Mouse (Mus musculus): ENCODE data around the gene Tgfbr3. TPM values are rescaled to one million over a fixed set of nuclear protein-coding genes. Genes with fewer than 3 reads are reported as not detected.

Gene Tgfbr3
- polyA plus RNA-seq, 1 experiment from 2014 or later = 10.5 TPM

DNA sequence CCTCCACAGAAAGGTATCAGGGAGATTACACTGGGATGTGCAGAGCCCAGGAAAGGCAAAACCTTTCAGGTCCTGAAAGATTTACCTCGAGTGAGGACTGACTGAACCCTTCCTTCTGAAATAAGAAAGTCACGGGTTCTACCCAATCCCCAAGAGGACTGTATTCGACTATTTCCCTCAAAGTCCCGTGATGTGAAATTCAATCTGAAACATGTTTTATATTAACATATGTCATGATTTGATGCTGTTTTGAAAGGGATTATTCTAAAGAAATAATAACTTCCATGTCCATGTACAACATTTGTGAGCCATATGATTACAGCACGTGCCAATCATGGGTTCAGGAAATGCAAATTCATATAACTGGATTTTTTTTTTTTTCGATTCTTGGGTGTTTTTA, 126.6 kb downstream of the Tgfbr3 start:
- Histone ChIP-seq H3K4me1 (ENCODE audit: control insufficient read depth, insufficient read depth, low read length) (0 out of 2 replicates have a peak, but pooled peaks cover 3% of the 10 kb centered on the region), H3K9ac (replicated peaks; ENCODE audit: low read length) (no peak overlapping the region), H3K4me2 (ENCODE audit: low read depth, low read length) (no peak overlapping the region), H3K4me3 (ENCODE audit: low read depth, low read length) (no peak overlapping the region), H3K27ac (replicated peaks; ENCODE audit: low read depth, low read length) (no peak overlapping the region), H3K27me3 (ENCODE audit: control insufficient read depth, insufficient read depth, low read length) (no peaks in the 10 kb centered on the region), H3K36me3 (replicated peaks; ENCODE audit: control insufficient read depth, insufficient read depth, low read depth, low read length) (no peaks in the 10 kb centered on the region), H3K9me3 (replicated peaks; ENCODE audit: control insufficient read depth, low read length) (no peaks in the 10 kb centered on the region)
- peak; percentile 56 for DNase-seq (ENCODE audit: low spot score)
- ATAC-seq (replicated peaks; ENCODE audit: insufficient number of reproducible peaks, low FRiP score, low TSS enrichment, low read depth) = no peak
- WGBS = 58% methylated on average over 6 of the region's 6 CpGs

GRCm38 (mm10) chr5:107162319-107162718, 127.1 kb downstream of the Tgfbr3 start:
- 74% methylated on average over 4 of the region's 4 CpGs for WGBS
- Histone ChIP-seq H3K27me3 (ENCODE audit: control insufficient read depth, insufficient read depth, low read length) (no peaks in the 10 kb centered on the region), H3K36me3 (replicated peaks; ENCODE audit: control insufficient read depth, insufficient read depth, low read depth, low read length) (no peaks in the 10 kb centered on the region), H3K4me3 (ENCODE audit: low read depth, low read length) (no peak overlapping the region), H3K4me1 (ENCODE audit: control insufficient read depth, insufficient read depth, low read length) (0 out of 2 replicates have a peak, but pooled peaks cover 3% of the 10 kb centered on the region), H3K9me3 (replicated peaks; ENCODE audit: control insufficient read depth, low read length) (no peaks in the 10 kb centered on the region), H3K27ac (replicated peaks; ENCODE audit: low read depth, low read length) (no peak overlapping the region), H3K4me2 (ENCODE audit: low read depth, low read length) (no peak overlapping the region), H3K9ac (replicated peaks; ENCODE audit: low read length) (no peak overlapping the region)
- no peak for ATAC-seq (replicated peaks; ENCODE audit: insufficient number of reproducible peaks, low FRiP score, low TSS enrichment, low read depth)
- no peak for DNase-seq (ENCODE audit: low spot score)

- no peaks in the 10 kb centered on the region for H3K9me3 ChIP-seq (replicated peaks; ENCODE audit: control insufficient read depth, low read length)
- H3K27ac ChIP-seq (replicated peaks; ENCODE audit: low read depth, low read length) = no peak overlapping the region
- H3K27me3 ChIP-seq (ENCODE audit: control insufficient read depth, insufficient read depth, low read length) = no peaks in the 10 kb centered on the region
- ATAC-seq (replicated peaks; ENCODE audit: insufficient number of reproducible peaks, low FRiP score, low TSS enrichment, low read depth) (no peak), DNase-seq (ENCODE audit: low spot score) (no peak)
- H3K4me1 ChIP-seq (ENCODE audit: control insufficient read depth, insufficient read depth, low read length) = no peaks in the 10 kb centered on the region
- 77% methylated on average over 8 of the region's 8 CpGs for WGBS
- no peak overlapping the region for H3K4me3 ChIP-seq (ENCODE audit: low read depth, low read length)
- no peak overlapping the region for H3K4me2 ChIP-seq (ENCODE audit: low read depth, low read length)
- no peak overlapping the region for H3K9ac ChIP-seq (replicated peaks; ENCODE audit: low read length)
- no peaks in the 10 kb centered on the region for H3K36me3 ChIP-seq (replicated peaks; ENCODE audit: control insufficient read depth, insufficient read depth, low read depth, low read length)
Measured at GRCm38 (mm10) chr5:107159914-107160890, 129.2 kb downstream of the Tgfbr3 start.

DNA sequence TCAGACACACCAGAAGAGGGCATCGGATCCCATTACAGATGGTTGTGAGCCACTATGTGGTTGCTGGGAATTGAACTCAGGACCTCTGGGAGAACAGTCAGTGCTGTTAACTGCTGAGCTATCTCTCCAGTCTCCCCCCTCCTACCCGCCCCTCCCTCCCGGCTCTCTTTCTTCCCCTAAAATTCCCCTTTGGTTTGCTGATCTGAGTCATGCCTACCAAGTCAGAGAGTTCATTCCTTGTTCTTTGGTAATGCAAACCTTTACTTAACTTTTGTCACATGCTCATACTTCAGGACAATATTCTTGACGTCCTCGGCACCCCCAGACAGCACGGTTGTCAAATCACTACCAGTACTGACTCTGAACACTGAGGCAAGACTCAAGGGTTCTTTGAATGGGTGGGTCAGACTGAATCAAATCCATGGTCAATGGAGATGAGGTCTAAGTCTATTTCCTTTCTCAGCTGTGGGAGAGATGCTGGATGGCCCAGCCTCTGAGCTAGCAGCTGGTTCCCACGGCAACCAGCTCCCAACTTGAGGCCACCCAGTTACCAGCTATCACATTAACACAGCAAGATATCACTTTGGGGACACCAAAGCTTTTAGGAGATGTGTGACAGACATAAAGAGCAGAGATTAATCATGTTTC, 130.8 kb downstream of the Tgfbr3 start:
- H3K36me3 ChIP-seq (replicated peaks; ENCODE audit: control insufficient read depth, insufficient read depth, low read depth, low read length) = no peaks in the 10 kb centered on the region
- no peak overlapping the region for H3K4me2 ChIP-seq (ENCODE audit: low read depth, low read length)
- 86% methylated on average over 7 of the region's 7 CpGs for WGBS
- ATAC-seq (replicated peaks; ENCODE audit: insufficient number of reproducible peaks, low FRiP score, low TSS enrichment, low read depth) = no peak
- no peak overlapping the region for H3K4me3 ChIP-seq (ENCODE audit: low read depth, low read length)
- no peak overlapping the region for H3K27ac ChIP-seq (replicated peaks; ENCODE audit: low read depth, low read length)
- H3K9ac ChIP-seq (replicated peaks; ENCODE audit: low read length) = no peak overlapping the region
- DNase-seq (ENCODE audit: low spot score) = no peak
- H3K4me1 ChIP-seq (ENCODE audit: control insufficient read depth, insufficient read depth, low read length) = no peaks in the 10 kb centered on the region
- H3K27me3 ChIP-seq (ENCODE audit: control insufficient read depth, insufficient read depth, low read length) = no peaks in the 10 kb centered on the region
- H3K9me3 ChIP-seq (replicated peaks; ENCODE audit: control insufficient read depth, low read length) = no peaks in the 10 kb centered on the region

- 30% methylated on average over 8 of the region's 9 CpGs for WGBS
- Histone ChIP-seq H3K4me2 (ENCODE audit: low read depth, low read length) (no peak overlapping the region), H3K4me3 (ENCODE audit: low read depth, low read length) (no peak overlapping the region), H3K36me3 (replicated peaks; ENCODE audit: control insufficient read depth, insufficient read depth, low read depth, low read length) (no peaks in the 10 kb centered on the region), H3K27me3 (ENCODE audit: control insufficient read depth, insufficient read depth, low read length) (no peaks in the 10 kb centered on the region), H3K9ac (replicated peaks; ENCODE audit: low read length) (no peak overlapping the region), H3K27ac (replicated peaks; ENCODE audit: low read depth, low read length) (peak overlapping the region; percentile 48; the same call in 1 of the 2 replicates), H3K4me1 (ENCODE audit: control insufficient read depth, insufficient read depth, low read length) (no peaks in the 10 kb centered on the region), H3K9me3 (replicated peaks; ENCODE audit: control insufficient read depth, low read length) (no peaks in the 10 kb centered on the region)
- DNase-seq (ENCODE audit: low spot score) (peak; percentile 61), ATAC-seq (replicated peaks; ENCODE audit: insufficient number of reproducible peaks, low FRiP score, low TSS enrichment, low read depth) (peak; percentile 73)
Measured at GRCm38 (mm10) chr5:107157384-107157783, 132.0 kb downstream of the Tgfbr3 start.

DNA sequence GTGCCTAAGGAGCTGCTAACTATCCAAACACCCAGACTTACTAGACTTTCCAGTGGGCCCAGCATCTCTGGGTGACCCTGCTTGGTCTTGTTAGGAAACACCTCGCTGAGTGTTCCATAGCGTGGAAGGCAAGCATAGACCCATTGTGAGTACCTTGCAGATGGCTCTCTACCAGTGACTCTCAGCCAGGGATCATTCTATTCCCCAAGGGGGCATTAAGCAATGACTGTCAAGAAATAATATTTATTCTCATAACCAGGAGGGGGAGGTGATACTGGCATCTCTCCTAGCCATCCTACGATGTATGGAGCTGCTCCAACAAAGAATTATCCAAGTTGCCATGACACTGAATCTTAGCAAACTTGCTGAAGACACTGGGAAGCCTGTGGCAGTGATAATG, 133.3 kb downstream of the Tgfbr3 start:
- Histone ChIP-seq H3K4me2 (ENCODE audit: low read depth, low read length) (no peak overlapping the region), H3K36me3 (replicated peaks; ENCODE audit: control insufficient read depth, insufficient read depth, low read depth, low read length) (no peaks in the 10 kb centered on the region), H3K4me3 (ENCODE audit: low read depth, low read length) (no peak overlapping the region), H3K9me3 (replicated peaks; ENCODE audit: control insufficient read depth, low read length) (no peaks in the 10 kb centered on the region), H3K27me3 (ENCODE audit: control insufficient read depth, insufficient read depth, low read length) (no peaks in the 10 kb centered on the region), H3K9ac (replicated peaks; ENCODE audit: low read length) (no peak overlapping the region), H3K4me1 (ENCODE audit: control insufficient read depth, insufficient read depth, low read length) (no peaks in the 10 kb centered on the region; the same call in 1 of the 2 replicates), H3K27ac (replicated peaks; ENCODE audit: low read depth, low read length) (no peak overlapping the region)
- 91% methylated on average over 3 of the region's 3 CpGs for WGBS
- no peak for DNase-seq (ENCODE audit: low spot score)
- no peak for ATAC-seq (replicated peaks; ENCODE audit: insufficient number of reproducible peaks, low FRiP score, low TSS enrichment, low read depth)

- H3K9me3 ChIP-seq (replicated peaks; ENCODE audit: control insufficient read depth, low read length) = no peaks in the 10 kb centered on the region
- no peak overlapping the region for H3K27ac ChIP-seq (replicated peaks; ENCODE audit: low read depth, low read length)
- no peak overlapping the region for H3K4me3 ChIP-seq (ENCODE audit: low read depth, low read length)
- 83% methylated on average over 4 of the region's 4 CpGs for WGBS
- no peaks in the 10 kb centered on the region for H3K36me3 ChIP-seq (replicated peaks; ENCODE audit: control insufficient read depth, insufficient read depth, low read depth, low read length)
- no peak for ATAC-seq (replicated peaks; ENCODE audit: insufficient number of reproducible peaks, low FRiP score, low TSS enrichment, low read depth)
- H3K27me3 ChIP-seq (ENCODE audit: control insufficient read depth, insufficient read depth, low read length) = no peaks in the 10 kb centered on the region
- DNase-seq (ENCODE audit: low spot score) = no peak
- H3K9ac ChIP-seq (replicated peaks; ENCODE audit: low read length) = no peak overlapping the region
- H3K4me2 ChIP-seq (ENCODE audit: low read depth, low read length) = no peak overlapping the region
- no peaks in the 10 kb centered on the region; the same call in 1 of the 2 replicates for H3K4me1 ChIP-seq (ENCODE audit: control insufficient read depth, insufficient read depth, low read length)
Measured at GRCm38 (mm10) chr5:107152989-107153388, 136.4 kb downstream of the Tgfbr3 start.

- Histone ChIP-seq H3K9me3 (replicated peaks; ENCODE audit: control insufficient read depth, low read length) (no peaks in the 10 kb centered on the region), H3K4me3 (ENCODE audit: low read depth, low read length) (no peak overlapping the region), H3K4me1 (ENCODE audit: control insufficient read depth, insufficient read depth, low read length) (no peaks in the 10 kb centered on the region; the same call in 1 of the 2 replicates), H3K36me3 (replicated peaks; ENCODE audit: control insufficient read depth, insufficient read depth, low read depth, low read length) (no peaks in the 10 kb centered on the region), H3K27ac (replicated peaks; ENCODE audit: low read depth, low read length) (no peak overlapping the region; the same call in 1 of the 2 replicates), H3K4me2 (ENCODE audit: low read depth, low read length) (no peak overlapping the region), H3K9ac (replicated peaks; ENCODE audit: low read length) (no peak overlapping the region), H3K27me3 (ENCODE audit: control insufficient read depth, insufficient read depth, low read length) (no peaks in the 10 kb centered on the region)
- WGBS = 58% methylated on average over 3 of the region's 3 CpGs
- peak; percentile 45 for DNase-seq (ENCODE audit: low spot score)
- 0 out of 2 replicates have a peak, but pooled peaks have one; percentile 19 for ATAC-seq (replicated peaks; ENCODE audit: insufficient number of reproducible peaks, low FRiP score, low TSS enrichment, low read depth)
Measured at GRCm38 (mm10) chr5:107151320-107151719, 138.1 kb downstream of the Tgfbr3 start.

All from embryonic facial prominence, embryonic 11.5 days (tissue).